Mouse (Mus musculus) hindbrain, embryonic 10.5 days (tissue): Measurements from ENCODE around the gene Prpsap2. TPM values are rescaled to one million over a fixed set of nuclear protein-coding genes. Genes with fewer than 3 reads are reported as not detected.

ENCODE experiments used
- DNase-seq: peaks from one replicate; pipeline ENCODE4 v3.0.0-alpha.2; 2017; ENCODE audit warnings: low spot score
- H3K27ac ChIP-seq: fragments of 300-500 bp; sonication (generic); 2 replicates; pipeline ENCODE4 v1.5.1; 2016; ENCODE audit warnings: mild to moderate bottlenecking, moderate library complexity
- H3K27me3 ChIP-seq: fragments of 300-500 bp; sonication (generic); 2 replicates; pipeline ENCODE4 v1.6.1; 2016; ENCODE audit warnings: mild to moderate bottlenecking; ENCODE audit not compliant: poor library complexity, insufficient read depth, severe bottlenecking
- H3K36me3 ChIP-seq: fragments of 300-500 bp; sonication (generic); 2 replicates; pipeline ENCODE4 v1.6.1; 2016; ENCODE audit warnings: mild to moderate bottlenecking, moderate library complexity
- H3K4me1 ChIP-seq: fragments of 300-500 bp; sonication (generic); replicated peaks from 2 replicates; pipeline ENCODE4 v1.6.1; 2016; ENCODE audit warnings: mild to moderate bottlenecking
- H3K4me3 ChIP-seq: fragments of 300-500 bp; sonication (generic); 2 replicates; pipeline ENCODE4 v1.5.1; 2016; ENCODE audit warnings: mild to moderate bottlenecking, moderate library complexity
- H3K9me3 ChIP-seq: fragments of 300-500 bp; sonication (generic); 2 replicates; pipeline ENCODE4 v1.6.1; 2016; ENCODE audit warnings: mild to moderate bottlenecking, moderate library complexity
- WGBS: fragments of 180-500 bp; shearing (Covaris S2); methylation state at CpG from one replicate; pipeline ENCODE4 v1.1.7; 2016; 5-methylcytosine and 5-hydroxymethylcytosine counted together
- polyA plus RNA-seq: library from polyadenylated mRNA; unstranded; fragments of >200 nt; fragmentation: Nextera tagmentation; extraction: Ambion mirVana; gene quantifications from 2 replicates; pipeline ENCODE4 v1.2.1, GENCODE M21; 2016

Gene Prpsap2
- polyA plus RNA-seq, 1 experiment from 2014 or later: 47.6 TPM

- Histone ChIP-seq H3K9me3 (no peaks in the 10 kb centered on the region), H3K36me3 (no peaks in the 10 kb centered on the region), H3K27ac (peak overlapping the region; percentile 5; the same call in 1 of the 2 replicates), H3K4me1 (peaks cover 11% of the 10 kb centered on the region), H3K4me3 (no peak overlapping the region), H3K27me3 (no peaks in the 10 kb centered on the region)
- DNase-seq: no peak
- 53% methylated on average over 3 of the region's 3 CpGs for WGBS
Observed at GRCm38 (mm10) chr11:61708928-61709327, 53.0 kb downstream of the Prpsap2 start.

GRCm38 (mm10) chr11:61706232-61706631, 55.7 kb downstream of the Prpsap2 start:
- DNase-seq: no peak
- Histone ChIP-seq H3K36me3 (no peaks in the 10 kb centered on the region), H3K4me1 (peaks cover 19% of the 10 kb centered on the region), H3K9me3 (no peaks in the 10 kb centered on the region), H3K27ac (no peak overlapping the region), H3K4me3 (no peak overlapping the region), H3K27me3 (peaks cover 7% of the 10 kb centered on the region; the same call in 1 of the 2 replicates)
- WGBS: 66% methylated on average over 4 of the region's 4 CpGs

GRCm38 (mm10) chr11:61705581-61705980, 56.3 kb downstream of the Prpsap2 start:
- H3K9me3 ChIP-seq: no peaks in the 10 kb centered on the region
- no peaks in the 10 kb centered on the region for H3K36me3 ChIP-seq
- H3K27me3 ChIP-seq: peaks cover 7% of the 10 kb centered on the region; the same call in 1 of the 2 replicates
- peaks cover 25% of the 10 kb centered on the region for H3K4me1 ChIP-seq
- WGBS: 88% methylated on average over 2 of the region's 2 CpGs
- DNase-seq: no peak
- H3K4me3 ChIP-seq: no peak overlapping the region
- H3K27ac ChIP-seq: no peak overlapping the region

- peak overlapping the region; percentile 6 for H3K27ac ChIP-seq
- WGBS: 92% methylated on average over 5 of the region's 5 CpGs
- no peaks in the 10 kb centered on the region for H3K9me3 ChIP-seq
- H3K27me3 ChIP-seq: peaks cover 7% of the 10 kb centered on the region; the same call in 1 of the 2 replicates
- H3K4me3 ChIP-seq: no peak overlapping the region
- H3K36me3 ChIP-seq: no peaks in the 10 kb centered on the region
- H3K4me1 ChIP-seq: peaks cover 33% of the 10 kb centered on the region
- DNase-seq: no peak
Observed at GRCm38 (mm10) chr11:61702494-61702893, 59.4 kb downstream of the Prpsap2 start.

GRCm38 (mm10) chr11:61701696-61702095, 60.2 kb downstream of the Prpsap2 start:
- WGBS: 45% methylated on average over 5 of the region's 5 CpGs
- DNase-seq: peak; percentile 38
- Histone ChIP-seq H3K36me3 (no peaks in the 10 kb centered on the region), H3K9me3 (no peaks in the 10 kb centered on the region), H3K27ac (peak overlapping the region; percentile 6; the same call in 1 of the 2 replicates), H3K27me3 (peaks cover 7% of the 10 kb centered on the region; the same call in 1 of the 2 replicates), H3K4me3 (0 out of 2 replicates have a peak overlapping the region, but pooled peaks have one; percentile 3), H3K4me1 (peaks cover 33% of the 10 kb centered on the region)

GRCm38 (mm10) chr11:61699933-61700332, 62.0 kb downstream of the Prpsap2 start:
- Histone ChIP-seq H3K4me3 (no peak overlapping the region), H3K9me3 (no peaks in the 10 kb centered on the region), H3K4me1 (peaks cover 33% of the 10 kb centered on the region), H3K27me3 (peaks cover 7% of the 10 kb centered on the region; the same call in 1 of the 2 replicates), H3K27ac (peak overlapping the region; percentile 45; the same call in 1 of the 2 replicates), H3K36me3 (no peaks in the 10 kb centered on the region)
- no peak for DNase-seq
- 60% methylated on average over 4 of the region's 4 CpGs for WGBS

- Histone ChIP-seq H3K4me1 (peaks cover 33% of the 10 kb centered on the region), H3K36me3 (no peaks in the 10 kb centered on the region), H3K27ac (peak overlapping the region; percentile 45; the same call in 1 of the 2 replicates), H3K27me3 (peaks cover 7% of the 10 kb centered on the region; the same call in 1 of the 2 replicates), H3K9me3 (no peaks in the 10 kb centered on the region), H3K4me3 (no peak overlapping the region)
- WGBS: 87% methylated on average over 5 of the region's 5 CpGs
- DNase-seq: no peak
Observed at GRCm38 (mm10) chr11:61699460-61699859, 62.4 kb downstream of the Prpsap2 start.

- peaks cover 33% of the 10 kb centered on the region for H3K4me1 ChIP-seq
- no peak overlapping the region for H3K4me3 ChIP-seq
- H3K36me3 ChIP-seq: no peaks in the 10 kb centered on the region
- no peaks in the 10 kb centered on the region for H3K9me3 ChIP-seq
- no peak overlapping the region for H3K27ac ChIP-seq
- no peak for DNase-seq
- H3K27me3 ChIP-seq: peaks cover 7% of the 10 kb centered on the region; the same call in 1 of the 2 replicates
Observed at GRCm38 (mm10) chr11:61698852-61699251, 63.0 kb downstream of the Prpsap2 start.

GRCm38 (mm10) chr11:61692996-61693395, 68.9 kb downstream of the Prpsap2 start:
- Histone ChIP-seq H3K27me3 (no peaks in the 10 kb centered on the region), H3K36me3 (no peaks in the 10 kb centered on the region), H3K27ac (no peak overlapping the region), H3K9me3 (no peaks in the 10 kb centered on the region), H3K4me1 (no peaks in the 10 kb centered on the region), H3K4me3 (no peak overlapping the region)
- WGBS: 91% methylated on average over 5 of the region's 5 CpGs
- DNase-seq: no peak

GRCm38 (mm10) chr11:61687595-61687994, 74.3 kb downstream of the Prpsap2 start:
- no peaks in the 10 kb centered on the region for H3K36me3 ChIP-seq
- 47% methylated on average over 2 of the region's 2 CpGs for WGBS
- H3K9me3 ChIP-seq: no peaks in the 10 kb centered on the region
- H3K27me3 ChIP-seq: peaks cover 45% of the 10 kb centered on the region
- H3K4me1 ChIP-seq: peaks cover 34% of the 10 kb centered on the region
- no peak overlapping the region for H3K27ac ChIP-seq
- DNase-seq: no peak
- no peak overlapping the region for H3K4me3 ChIP-seq

GRCm38 (mm10) chr11:61686906-61687453, 74.9 kb downstream of the Prpsap2 start:
- no peak overlapping the region for H3K27ac ChIP-seq
- H3K27me3 ChIP-seq: peaks cover 52% of the 10 kb centered on the region
- no peak for DNase-seq
- peaks cover 40% of the 10 kb centered on the region for H3K4me1 ChIP-seq
- H3K4me3 ChIP-seq: no peak overlapping the region
- H3K9me3 ChIP-seq: no peaks in the 10 kb centered on the region
- WGBS: 36% methylated on average over 10 of the region's 10 CpGs
- H3K36me3 ChIP-seq: no peaks in the 10 kb centered on the region

- H3K27me3 ChIP-seq: peaks cover 55% of the 10 kb centered on the region
- H3K36me3 ChIP-seq: no peaks in the 10 kb centered on the region
- no peak for DNase-seq
Observed at GRCm38 (mm10) chr11:61686141-61686540, 75.7 kb downstream of the Prpsap2 start.

GRCm38 (mm10) chr11:61685119-61685725, 76.7 kb downstream of the Prpsap2 start:
- H3K27ac ChIP-seq: no peak overlapping the region
- no peak for DNase-seq
- no peaks in the 10 kb centered on the region for H3K36me3 ChIP-seq
- peaks cover 41% of the 10 kb centered on the region for H3K4me1 ChIP-seq
- H3K27me3 ChIP-seq: peaks cover 55% of the 10 kb centered on the region
- H3K4me3 ChIP-seq: peak overlapping the region; percentile 50
- H3K9me3 ChIP-seq: no peaks in the 10 kb centered on the region
- 75% methylated on average over 8 of the region's 8 CpGs for WGBS

More at GRCm38 (mm10) chr11:61686141-61686540, 75.7 kb downstream of the Prpsap2 start:
- 62% methylated on average over 2 of the region's 2 CpGs for WGBS
- no peak overlapping the region for H3K4me3 ChIP-seq
- no peak overlapping the region for H3K27ac ChIP-seq
- no peaks in the 10 kb centered on the region for H3K9me3 ChIP-seq
- H3K4me1 ChIP-seq: peaks cover 41% of the 10 kb centered on the region
